Mouse (Mus musculus) MEL (cell line): ENCODE measurements around the gene Cdkl3. TPM values are rescaled to one million over a fixed set of nuclear protein-coding genes. Genes with fewer than 3 reads are reported as not detected.

Experiments
- DNase-seq: peaks from one replicate; pipeline ENCODE4 v3.0.0; 2011; ENCODE audit warnings: low read depth, low spot score
- H3K27ac ChIP-seq: 2 replicates; pipeline ENCODE4 v1.5.1; 2012; ENCODE audit warnings: low read depth, mild to moderate bottlenecking, control low read depth, low read length, moderate library complexity; ENCODE audit not compliant: control insufficient read depth
- H3K27me3 ChIP-seq, 2 experiments: fragments of 150-350 bp in 1 of 2; sonication (generic) in 1 of 2; 2 replicates each; pipeline ENCODE4 v1.6.1; 2012; ENCODE audit warnings: low read length in 2 of 2, mild to moderate bottlenecking in 2 of 2, improper control_type of control experiment in 1 of 2, moderate library complexity in 1 of 2; ENCODE audit not compliant: insufficient read depth in 2 of 2, control insufficient read depth in 1 of 2
- H3K36me3 ChIP-seq, 2 experiments: 2 replicates each; pipeline ENCODE4 v1.6.1; 2012 to 2014; ENCODE audit warnings: low read length in 2 of 2, improper control_type of control experiment in 1 of 2, inconsistent platforms in 1 of 2, mild to moderate bottlenecking in 1 of 2; ENCODE audit not compliant: insufficient read depth in 2 of 2, control insufficient read depth in 1 of 2
- H3K4me1 ChIP-seq, 2 experiments: fragments of 150-350 bp in 1 of 2; sonication (generic) in 1 of 2; 2 replicates each; pipeline ENCODE4 v1.6.1; 2012; ENCODE audit warnings: low read length in 2 of 2, improper control_type of control experiment in 1 of 2, mild to moderate bottlenecking in 1 of 2; ENCODE audit not compliant: insufficient read depth in 2 of 2, control insufficient read depth in 1 of 2
- H3K4me3 ChIP-seq, 2 experiments: fragments of 150-350 bp in 1 of 2; sonication (generic) in 1 of 2; 2 replicates each; pipeline ENCODE4 v1.5.1; 2012; ENCODE audit warnings: low read depth in 2 of 2, low read length in 2 of 2, mild to moderate bottlenecking in 2 of 2, moderate library complexity in 2 of 2, control low read depth in 1 of 2, improper control_type of control experiment in 1 of 2; ENCODE audit not compliant: control insufficient read depth in 1 of 2, insufficient read depth in 1 of 2
- H3K79me2 ChIP-seq: 2 replicates; pipeline ENCODE4 v1.6.1; 2012; ENCODE audit warnings: mild to moderate bottlenecking, low read length, moderate library complexity; ENCODE audit not compliant: control insufficient read depth, poor library complexity, insufficient read depth
- H3K9ac ChIP-seq: 2 replicates; pipeline ENCODE4 v1.6.1; 2012; ENCODE audit warnings: low read depth, mild to moderate bottlenecking, control low read depth, low read length, moderate library complexity; ENCODE audit not compliant: control insufficient read depth, poor library complexity, severe bottlenecking
- H3K9me3 ChIP-seq: fragments of 150-350 bp; sonication (generic); replicated peaks from 2 replicates; pipeline ENCODE4 v1.6.1; 2012; ENCODE audit warnings: mild to moderate bottlenecking, low read length, improper control_type of control experiment, moderate library complexity; ENCODE audit not compliant: insufficient read depth
- BHLHE40 ChIP-seq: IDR thresholded peaks from 2 replicates; pipeline ENCODE4 v1.6.1; 2012; ENCODE audit warnings: low read depth, mild to moderate bottlenecking, inconsistent platforms, low read length, improper control_type of control experiment, borderline replicate concordance
- EP300 ChIP-seq, 2 experiments: IDR thresholded peaks; 2 replicates each; pipeline ENCODE4 v1.6.1; 2011; ENCODE audit warnings: improper control_type of control experiment in 2 of 2, low read length in 2 of 2, low read depth in 1 of 2, mild to moderate bottlenecking in 1 of 2
- ETS1 ChIP-seq: IDR thresholded peaks from 2 replicates; pipeline ENCODE4 v1.6.1; 2012; ENCODE audit warnings: low read depth, mild to moderate bottlenecking, inconsistent platforms, low read length, improper control_type of control experiment, moderate library complexity
- GATA1 ChIP-seq: IDR thresholded peaks from 2 replicates; pipeline ENCODE4 v1.6.1; 2011; ENCODE audit warnings: low read depth, low read length, improper control_type of control experiment
- JUND ChIP-seq: IDR thresholded peaks from 2 replicates; pipeline ENCODE4 v1.6.1; 2011; ENCODE audit warnings: low read depth, mild to moderate bottlenecking, improper control_type of control experiment, low read length
- MAFK ChIP-seq: IDR thresholded peaks from 2 replicates; pipeline ENCODE4 v1.6.1; 2011; ENCODE audit warnings: low read depth, mild to moderate bottlenecking, low read length, improper control_type of control experiment, borderline replicate concordance
- MAX ChIP-seq: IDR thresholded peaks from 2 replicates; pipeline ENCODE4 v1.6.1; 2011; ENCODE audit warnings: low read length, improper control_type of control experiment
- MAZ ChIP-seq: IDR thresholded peaks from 2 replicates; pipeline ENCODE4 v1.6.1; 2012; ENCODE audit warnings: low read depth, mild to moderate bottlenecking, inconsistent platforms, low read length, improper control_type of control experiment
- MXI1 ChIP-seq: IDR thresholded peaks from 2 replicates; pipeline ENCODE4 v1.6.1; 2011; ENCODE audit warnings: mild to moderate bottlenecking, low read depth, low read length, improper control_type of control experiment
- MYB ChIP-seq: IDR thresholded peaks from 2 replicates; pipeline ENCODE4 v1.6.1; 2011; ENCODE audit warnings: mild to moderate bottlenecking, low read depth, low read length, improper control_type of control experiment
- MYC ChIP-seq: IDR thresholded peaks from 2 replicates; pipeline ENCODE4 v1.6.1; 2011; ENCODE audit warnings: low read depth, mild to moderate bottlenecking, low read length, improper control_type of control experiment, moderate library complexity
- NELFE ChIP-seq: IDR thresholded peaks from 2 replicates; pipeline ENCODE4 v1.6.1; 2011; ENCODE audit warnings: low read depth, low read length, improper control_type of control experiment
- NRF1 ChIP-seq: IDR thresholded peaks from 2 replicates; pipeline ENCODE4 v1.6.1; 2014; ENCODE audit warnings: low read depth, mild to moderate bottlenecking, inconsistent platforms, low read length, improper control_type of control experiment, moderate library complexity; ENCODE audit not compliant: poor library complexity, insufficient read depth, severe bottlenecking
- POLR2A ChIP-seq, 2 experiments: IDR thresholded peaks; 2 replicates each; pipeline ENCODE4 v1.6.1; 2011 to 2012; ENCODE audit warnings: low read length in 2 of 2, mild to moderate bottlenecking in 2 of 2, control low read depth in 1 of 2, improper control_type of control experiment in 1 of 2, low read depth in 1 of 2, moderate library complexity in 1 of 2; ENCODE audit not compliant: control insufficient read depth in 1 of 2, insufficient read depth in 1 of 2, poor library complexity in 1 of 2
- POLR2AphosphoS2 ChIP-seq: IDR thresholded peaks from 2 replicates; pipeline ENCODE4 v1.6.1; 2011; ENCODE audit warnings: low read length, improper control_type of control experiment
- POLR2AphosphoS5 ChIP-seq: IDR thresholded peaks from 2 replicates; pipeline ENCODE4 v1.6.1; 2012; ENCODE audit warnings: low read depth, borderline replicate concordance, mild to moderate bottlenecking, inconsistent platforms, low read length, moderate library complexity, mixed read lengths
- RAD21 ChIP-seq: IDR thresholded peaks from 2 replicates; pipeline ENCODE4 v1.6.1; 2011; ENCODE audit warnings: mild to moderate bottlenecking, low read depth, low read length, improper control_type of control experiment
- RCOR1 ChIP-seq: IDR thresholded peaks from 2 replicates; pipeline ENCODE4 v1.6.1; 2012; ENCODE audit warnings: low read depth, mild to moderate bottlenecking, inconsistent platforms, low read length, improper control_type of control experiment
- SIN3A ChIP-seq: IDR thresholded peaks from 2 replicates; pipeline ENCODE4 v1.6.1; 2012; ENCODE audit warnings: low read length, improper control_type of control experiment, inconsistent platforms
- SMC3 ChIP-seq: IDR thresholded peaks from 2 replicates; pipeline ENCODE4 v1.6.1; 2011; ENCODE audit warnings: low read depth, low read length, improper control_type of control experiment
- TAL1 ChIP-seq: IDR thresholded peaks from 2 replicates; pipeline ENCODE4 v1.6.1; 2012; ENCODE audit warnings: mild to moderate bottlenecking, inconsistent platforms, low read length, moderate library complexity, mixed read lengths
- TBP ChIP-seq: IDR thresholded peaks from 2 replicates; pipeline ENCODE4 v1.8.0; 2011; ENCODE audit warnings: low read depth, low read length, improper control_type of control experiment
- TCF12 ChIP-seq: IDR thresholded peaks from 2 replicates; pipeline ENCODE4 v1.6.1; 2014; ENCODE audit warnings: low read depth, mild to moderate bottlenecking, inconsistent platforms, low read length, improper control_type of control experiment, moderate library complexity
- USF1 ChIP-seq: IDR thresholded peaks from 2 replicates; pipeline ENCODE4 v1.6.1; 2014; ENCODE audit warnings: low read depth, mild to moderate bottlenecking, inconsistent platforms, low read length, improper control_type of control experiment, moderate library complexity
- ZMIZ1 ChIP-seq: IDR thresholded peaks from 2 replicates; pipeline ENCODE4 v1.6.1; 2012; ENCODE audit warnings: low read depth, mild to moderate bottlenecking, inconsistent platforms, low read length, improper control_type of control experiment, moderate library complexity
- polyA plus RNA-seq, 2 experiments: library from polyadenylated mRNA; stranded (reverse) in 1 of 2; unstranded in 1 of 2; fragments of >175 nt in 1 of 2; fragments of >200 nt in 1 of 2; gene quantifications; 2 replicates each; pipeline versions ENCODE4 v1.2.1 to v1.2.4; 2012; ENCODE audit warnings: low replicate concordance in 2 of 2, low read depth in 1 of 2; ENCODE audit not compliant: insufficient read length in 2 of 2, insufficient read depth in 1 of 2, missing spikeins in 1 of 2
- total RNA-seq: library from RNA; depleted of rRNA; stranded (reverse); fragments of 300-350 nt; gene quantifications from 2 replicates; pipeline ENCODE4 v1.2.3, GENCODE M21; 2012

Gene Cdkl3
- total and polyA plus RNA-seq, 3 experiments, result 3.7 to 4.9 TPM; not detected in 1

DNA sequence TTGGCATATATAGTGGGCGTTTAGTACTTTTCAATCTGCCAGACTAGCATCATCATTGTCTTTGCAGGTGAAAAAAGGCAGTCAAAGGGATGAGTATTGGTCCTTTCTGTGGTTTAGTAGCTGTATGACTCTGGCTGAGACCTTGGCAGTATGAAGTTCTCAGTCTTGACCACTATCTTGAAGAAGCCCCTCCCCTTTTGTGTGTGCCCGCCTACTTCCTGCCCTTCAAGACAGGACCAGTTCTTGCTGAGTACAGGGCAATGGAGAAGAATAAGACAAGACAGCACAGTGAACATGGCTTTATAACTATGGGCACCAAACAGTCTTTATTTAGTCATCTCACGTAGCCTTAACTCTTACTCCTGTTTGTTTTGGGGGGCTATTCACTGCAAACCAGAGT lies 93.0 kb downstream of the Cdkl3 start:
- peak; percentile 65 for DNase-seq
- peaks cover 38% of the 10 kb centered on the region for H3K79me2 ChIP-seq
- H3K36me3 ChIP-seq, result peaks cover 7 to 35% of the 10 kb centered on the region in 2 experiments
- H3K9me3 ChIP-seq, result no peaks in the 10 kb centered on the region
- H3K4me1 ChIP-seq, result peaks cover 19 to 30% of the 10 kb centered on the region in 2 experiments
- H3K27me3 ChIP-seq, result no peaks in the 10 kb centered on the region; a peak in 1 of 4 replicates
- no peak overlapping the region for H3K9ac ChIP-seq
- TF ChIP-seq MYC, result no peak
- no peak for TF ChIP-seq MAZ
- TF ChIP-seq SMC3, result no peak
- no peak for TF ChIP-seq TBP
- no peak for TF ChIP-seq EP300 (IDR thresholded peaks at IDR 0.05; ENCODE audit: low read depth in 1 of 2, low read length in 2 of 2)
- TF ChIP-seq BHLHE40, result no peak
- TF ChIP-seq GATA1, result no peak
- TF ChIP-seq ETS1, result no peak
- no peak for TF ChIP-seq MAX
- TF ChIP-seq RCOR1, result no peak
- TF ChIP-seq JUND, result no peak
- TF ChIP-seq RAD21, result no peak
- TF ChIP-seq POLR2A (IDR thresholded peaks at IDR 0.05; ENCODE audit: control insufficient read depth in 1 of 2, insufficient read depth in 1 of 2, low read depth in 1 of 2, low read length in 2 of 2, poor library complexity in 1 of 2), result no peak
- TF ChIP-seq TCF12, result no peak
- no peak for TF ChIP-seq USF1
- no peak for TF ChIP-seq POLR2AphosphoS2
- no peak for TF ChIP-seq MAFK
- TF ChIP-seq MYB, result no peak
- no peak overlapping the region for H3K4me3 ChIP-seq
- H3K27ac ChIP-seq, result no peak overlapping the region

DNA sequence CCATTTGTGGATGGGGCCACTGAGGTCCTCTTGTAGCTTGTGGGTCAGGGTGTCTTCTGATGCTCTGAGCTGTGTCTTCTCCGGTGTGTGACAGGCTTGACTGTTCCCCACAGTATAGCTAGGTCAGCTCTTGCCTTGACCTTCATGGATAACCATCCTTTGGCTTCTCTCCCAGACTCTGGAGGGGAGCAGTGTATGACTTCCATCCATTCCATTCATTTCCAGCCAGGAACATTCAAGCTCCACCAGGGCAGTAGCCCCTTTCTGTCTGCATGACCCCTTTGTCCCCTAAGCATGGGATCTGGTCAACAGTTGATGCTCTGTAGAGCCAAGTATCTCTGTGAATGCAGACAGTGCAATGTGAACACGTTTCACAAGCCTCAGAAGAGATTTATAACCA lies 93.6 kb downstream of the Cdkl3 start:
- peak overlapping the region; percentile 60 to 61; a peak in 3 of 4 replicates for H3K4me3 ChIP-seq
- H3K27ac ChIP-seq, result peak overlapping the region; percentile 71
- peaks cover 44% of the 10 kb centered on the region for H3K79me2 ChIP-seq
- DNase-seq, result no peak
- TF ChIP-seq NRF1 (no peak), MYC (no peak), SIN3A (no peak), RAD21 (no peak), MAFK (no peak), POLR2AphosphoS5 (no peak), ETS1 (no peak), BHLHE40 (no peak), ZMIZ1 (no peak), MXI1 (no peak), GATA1 (no peak), USF1 (no peak), TAL1 (no peak), NELFE (no peak)
- H3K9ac ChIP-seq, result peak overlapping the region; percentile 82
- peaks cover 9 to 40% of the 10 kb centered on the region in 2 experiments for H3K36me3 ChIP-seq
- no peaks in the 10 kb centered on the region for H3K9me3 ChIP-seq
- no peaks in the 10 kb centered on the region for H3K27me3 ChIP-seq
- peaks cover 25 to 31% of the 10 kb centered on the region in 2 experiments for H3K4me1 ChIP-seq
